Mouse (Mus musculus) urinary bladder, postnatal 4 days (tissue): ENCODE data around the gene Gm11096.

Experiments used
- DNase-seq, 2 experiments: peaks; one replicate each; pipeline ENCODE4 v3.0.0; 2021 to 2022; ENCODE audit warnings: low spot score in 2 of 2

Gene Gm11096

DNA sequence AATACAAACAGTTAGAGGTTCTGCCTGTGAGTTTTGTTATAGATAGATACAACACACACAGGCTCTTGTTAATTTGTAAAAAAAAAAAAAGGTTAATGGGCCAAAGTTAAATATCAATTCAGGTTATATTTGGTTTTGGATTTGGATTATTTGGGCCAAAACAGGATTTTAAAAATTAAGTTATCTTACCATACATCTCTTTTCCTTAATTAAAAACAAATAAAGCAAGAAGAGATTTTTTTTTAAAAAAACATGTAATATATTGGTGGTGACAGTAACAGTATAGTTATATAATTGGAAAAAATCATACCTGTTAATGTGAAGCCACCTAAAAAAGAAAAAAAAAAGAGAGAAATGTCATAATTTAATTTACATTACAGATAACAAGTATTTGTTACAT, at the start of gene Gm11096:
Gene Gm11096, plus strand, starts transcription at position 301 of the 400 bp plus-strand sequence.
- DNase-seq: no peak

DNA sequence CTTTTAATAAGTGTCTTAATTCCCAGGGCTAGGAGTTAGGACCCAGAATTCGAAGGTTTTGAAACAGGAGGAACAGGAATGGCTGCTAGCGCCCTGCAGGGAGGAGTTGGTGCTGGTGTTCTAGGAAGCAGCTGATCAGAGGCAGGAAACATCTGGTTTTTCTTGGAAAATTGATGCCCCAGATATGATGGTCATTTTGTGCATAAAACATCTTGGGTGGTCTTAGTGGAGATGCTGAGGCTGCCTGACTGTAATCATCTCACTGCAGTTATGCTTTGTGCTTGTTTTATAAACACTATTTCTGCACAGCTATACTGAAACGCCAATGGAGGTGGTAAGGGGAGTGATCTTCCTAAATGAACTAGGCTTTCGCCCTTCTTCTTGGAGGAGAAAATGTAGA, 48.5 kb upstream of the Gm11096 start:
- no peak for DNase-seq

DNA sequence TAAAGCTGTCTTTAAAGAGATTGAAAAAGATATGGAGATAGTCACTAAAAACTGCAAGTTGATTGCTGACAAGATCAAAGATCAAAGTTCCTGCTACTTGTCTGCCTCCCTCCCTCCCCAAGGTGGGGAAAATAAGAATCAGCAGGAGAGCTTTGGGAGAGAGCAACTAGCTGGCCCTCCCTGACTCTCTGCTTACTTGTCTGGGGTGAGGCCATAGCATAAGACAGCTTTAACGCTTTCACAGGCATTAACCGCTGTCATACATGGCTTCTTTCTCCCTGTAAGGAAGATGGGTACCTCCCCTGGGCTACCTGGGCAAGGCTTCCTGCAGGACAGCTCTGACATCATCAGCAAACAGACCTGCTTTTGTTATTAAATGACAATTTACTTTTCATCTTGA, 47.4 kb upstream of the Gm11096 start:
- DNase-seq: no peak

DNA sequence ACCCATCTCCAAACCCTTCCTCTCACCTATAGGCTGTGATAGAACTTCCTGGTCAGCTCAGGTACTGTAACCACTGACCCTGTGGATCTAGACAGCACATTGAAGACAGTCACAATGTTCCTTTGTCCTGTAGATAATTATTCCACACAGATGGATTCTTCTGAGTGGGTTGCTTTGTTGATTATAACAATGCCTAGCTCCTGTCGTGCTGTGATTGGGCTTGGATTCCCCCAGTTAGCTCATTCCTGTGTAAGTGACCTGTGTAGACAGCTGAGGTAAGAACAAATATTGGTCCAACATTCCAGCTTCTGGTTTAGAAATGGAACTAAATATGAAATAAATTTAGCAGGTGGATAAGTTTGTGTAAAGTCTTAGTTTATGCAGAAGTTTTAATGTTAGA, 44.1 kb upstream of the Gm11096 start:
- DNase-seq: no peak

DNA sequence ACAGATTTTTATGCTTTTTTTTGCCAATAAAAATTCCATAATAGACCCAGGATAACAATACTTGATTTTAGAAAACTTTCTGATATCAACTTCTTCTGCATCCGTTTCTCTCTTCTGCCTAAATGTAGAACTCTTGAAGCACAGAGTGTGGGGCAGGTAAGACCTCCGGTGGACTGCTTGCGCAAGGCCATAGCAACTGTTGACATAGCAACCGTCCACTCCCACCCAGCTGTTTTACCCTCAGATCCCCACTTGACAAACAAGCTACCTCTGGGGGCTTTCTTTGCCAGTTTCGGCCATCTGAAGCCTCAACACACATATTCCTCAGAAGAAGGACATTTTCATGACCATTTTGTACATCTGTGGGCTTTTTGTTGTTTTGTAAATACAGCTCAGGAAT, 41.2 kb upstream of the Gm11096 start:
- no peak for DNase-seq

DNA sequence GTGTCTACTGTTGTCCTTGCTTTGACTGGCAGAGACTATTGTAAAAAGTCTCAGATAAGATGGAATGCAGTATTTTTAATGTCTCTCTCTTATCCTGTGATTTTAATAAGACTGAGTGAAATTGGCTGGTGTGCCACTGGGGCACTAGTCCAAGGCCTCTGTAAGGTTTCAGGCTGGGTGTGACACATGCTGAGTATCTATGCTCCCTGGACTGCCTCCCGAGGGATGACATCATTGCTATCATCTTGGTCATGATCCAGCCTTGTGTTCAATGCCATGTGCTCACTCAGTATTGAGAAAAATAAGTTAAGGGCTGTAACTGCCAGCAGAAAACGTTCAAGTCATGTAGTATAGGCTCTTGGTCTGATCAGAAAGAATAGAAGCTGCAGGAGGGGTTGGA, 38.9 kb upstream of the Gm11096 start:
- peak; percentile 68 for DNase-seq

DNA sequence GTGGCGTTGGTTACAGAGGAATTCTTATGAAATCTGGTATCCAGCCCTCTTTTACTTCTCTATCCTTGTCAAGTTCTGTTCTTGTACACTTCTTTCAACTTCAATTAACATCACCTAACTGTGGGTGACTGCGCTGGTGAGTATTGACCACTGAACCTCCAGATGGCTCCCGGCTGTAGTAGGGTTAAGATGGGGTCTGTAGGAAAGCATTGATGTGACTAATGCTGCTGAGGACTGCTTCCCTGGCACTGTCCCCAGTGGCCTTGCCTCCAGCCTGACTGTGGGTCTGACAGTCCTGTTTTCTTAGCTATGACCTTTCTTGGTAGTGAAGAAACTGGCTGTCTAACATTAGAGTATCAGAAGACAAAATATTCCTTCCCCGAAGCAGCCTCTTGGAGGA, 38.4 kb upstream of the Gm11096 start:
- DNase-seq: no peak

DNA sequence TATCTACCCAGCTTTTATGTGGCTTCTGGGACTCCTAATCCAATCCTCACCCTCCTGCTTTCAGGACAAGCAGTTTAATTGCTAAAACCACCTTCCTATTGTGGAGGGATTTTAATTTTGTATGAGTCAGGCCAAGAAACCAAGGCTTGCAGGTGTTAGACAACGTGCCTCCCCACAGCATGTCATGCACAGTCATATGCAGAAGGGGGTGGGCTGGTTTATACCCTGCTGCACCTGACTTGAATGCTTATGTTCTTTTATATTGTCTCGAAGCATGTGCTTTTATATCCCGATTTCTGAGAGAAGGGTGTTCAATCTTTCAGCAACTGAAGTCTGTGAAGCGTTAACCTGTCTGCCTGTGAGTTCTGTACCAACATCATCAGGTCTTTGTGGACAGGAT, 37.3 kb upstream of the Gm11096 start:
- no peak for DNase-seq

DNA sequence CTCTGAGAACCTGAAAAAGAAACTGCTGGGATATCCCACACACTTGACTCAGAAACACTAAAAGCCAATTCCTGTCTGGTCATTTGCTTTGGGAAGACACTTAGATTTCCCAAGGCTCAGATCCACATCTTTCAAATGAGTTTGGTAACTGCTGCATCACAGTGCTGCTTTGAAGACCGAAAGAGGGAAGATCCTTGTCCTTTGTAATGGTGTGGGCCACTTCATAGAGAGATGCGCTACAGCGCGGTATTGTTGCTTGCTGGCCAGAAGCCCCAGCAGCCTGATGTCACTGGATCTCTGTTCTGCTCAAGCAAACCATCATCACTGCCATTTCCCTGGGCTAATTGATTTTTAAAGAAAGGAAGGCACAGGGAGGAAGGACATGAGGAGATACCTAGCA, 28.8 kb upstream of the Gm11096 start:
- no peak for DNase-seq

DNA sequence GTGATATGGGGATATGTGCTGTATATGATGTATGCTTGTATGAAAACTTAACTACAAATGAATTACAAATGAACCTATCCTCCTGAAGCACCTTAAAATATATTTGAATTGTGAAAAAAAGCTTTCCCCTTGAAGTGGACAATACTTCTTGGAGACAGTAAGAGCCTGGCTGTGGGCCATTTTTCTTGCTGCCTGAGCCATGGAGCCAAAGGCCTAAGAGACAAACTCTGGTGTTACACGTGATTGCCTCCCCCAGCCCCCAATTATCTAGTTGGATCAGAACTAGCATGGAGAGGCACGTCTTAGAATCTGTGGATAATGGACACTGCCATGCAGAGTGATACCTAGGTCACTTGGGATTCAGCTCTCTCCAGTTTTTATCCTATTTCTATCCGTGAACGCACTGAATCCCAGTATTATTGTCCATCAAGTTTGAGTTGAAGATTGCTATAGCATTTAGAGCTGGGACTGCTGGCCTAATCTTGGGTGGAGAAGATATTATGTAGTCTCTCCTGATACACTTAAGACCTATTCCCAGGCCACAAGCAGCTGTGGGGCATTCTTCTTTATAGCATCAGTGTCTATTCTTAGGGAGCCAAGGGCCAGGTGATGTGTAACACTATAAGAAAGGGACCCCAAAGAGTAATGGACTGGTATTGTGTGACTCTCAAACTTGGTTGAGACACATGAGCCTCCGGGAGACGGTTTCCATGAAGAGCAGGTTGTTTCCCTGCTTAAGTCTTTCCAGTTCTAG, 25.0 kb upstream of the Gm11096 start:
- DNase-seq: no peak

DNA sequence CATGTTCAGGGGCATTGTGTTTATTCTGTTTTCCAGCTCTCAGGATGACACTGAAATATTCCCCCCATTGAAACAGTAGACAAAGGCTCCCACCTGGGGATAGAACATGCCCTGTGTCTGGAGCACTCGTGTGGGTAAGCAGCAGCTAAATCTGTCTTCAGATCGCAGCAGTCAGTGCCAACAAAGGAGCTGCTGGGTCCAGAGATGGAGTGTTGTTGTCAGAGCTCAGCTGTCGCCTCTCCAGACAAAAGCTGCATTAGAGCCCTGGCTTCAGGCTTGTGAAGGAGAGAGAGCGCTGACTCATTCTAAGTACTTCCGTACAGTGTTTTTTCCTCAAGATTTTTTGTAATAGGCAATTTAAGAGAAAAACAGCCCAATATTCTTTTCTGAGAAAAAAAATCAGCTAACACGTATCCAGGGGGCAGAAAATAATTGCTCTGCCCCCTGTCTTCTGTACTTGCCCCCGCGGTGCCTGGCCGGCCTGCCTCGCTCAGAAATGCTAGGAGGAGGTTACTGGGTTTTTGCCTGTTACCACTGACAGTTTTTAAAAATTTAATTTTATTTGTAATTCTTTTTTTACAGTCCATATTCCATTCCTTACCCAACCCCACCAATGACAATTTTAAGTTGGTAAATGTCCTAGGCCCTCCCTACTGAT, 21.6 kb upstream of the Gm11096 start:
- DNase-seq: no peak

DNA sequence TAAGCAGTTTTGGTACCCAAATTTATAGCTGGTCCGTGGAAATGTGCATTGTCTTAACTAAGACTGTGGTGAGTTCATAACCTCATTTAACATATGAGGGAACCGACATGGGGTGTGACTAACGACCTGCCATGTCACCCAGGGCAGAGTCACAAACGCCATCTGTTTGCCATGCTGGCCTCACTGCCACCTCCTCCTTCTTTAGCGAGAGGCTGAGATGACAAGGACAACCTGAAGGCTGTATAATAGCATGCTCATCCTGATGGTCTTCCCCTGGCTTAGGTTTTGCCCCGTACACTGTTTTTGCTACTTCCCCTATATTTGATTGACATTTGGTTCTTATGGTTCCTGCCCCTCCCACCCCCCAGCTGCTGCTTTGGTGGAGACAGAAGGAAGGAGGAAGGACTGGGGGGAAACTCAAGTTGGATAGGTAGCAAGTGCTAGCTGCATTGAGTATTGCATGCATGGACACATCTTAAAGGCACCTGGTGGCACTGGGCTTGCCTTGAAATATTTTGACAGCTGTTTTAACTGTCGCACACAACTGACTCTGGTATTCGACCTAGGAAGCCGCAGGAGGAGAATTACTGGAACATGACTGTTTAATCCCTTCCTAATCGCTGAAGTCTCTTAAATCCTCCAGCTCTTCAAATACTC, 17.2 kb upstream of the Gm11096 start:
- no peak for DNase-seq

DNA sequence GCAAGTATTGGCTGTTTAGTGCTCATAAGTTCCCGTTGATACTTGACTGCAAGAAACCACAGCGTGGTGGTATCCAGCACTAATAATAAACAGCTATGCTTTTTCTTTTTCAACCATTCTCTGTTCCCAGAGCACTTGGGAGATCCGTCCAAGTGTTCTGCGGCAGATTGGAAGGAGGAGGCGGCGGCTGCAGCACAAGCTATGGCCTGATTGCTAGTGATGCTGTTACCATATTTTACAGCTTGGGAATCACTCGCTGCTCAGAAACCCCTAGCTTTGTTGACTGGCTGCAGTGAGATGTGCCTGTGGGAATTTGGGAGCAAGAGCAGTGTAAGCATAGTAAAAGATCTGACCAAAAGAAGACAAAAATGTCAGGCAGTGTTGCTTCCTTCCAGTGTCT, 14.3 kb upstream of the Gm11096 start:
- DNase-seq: no peak

DNA sequence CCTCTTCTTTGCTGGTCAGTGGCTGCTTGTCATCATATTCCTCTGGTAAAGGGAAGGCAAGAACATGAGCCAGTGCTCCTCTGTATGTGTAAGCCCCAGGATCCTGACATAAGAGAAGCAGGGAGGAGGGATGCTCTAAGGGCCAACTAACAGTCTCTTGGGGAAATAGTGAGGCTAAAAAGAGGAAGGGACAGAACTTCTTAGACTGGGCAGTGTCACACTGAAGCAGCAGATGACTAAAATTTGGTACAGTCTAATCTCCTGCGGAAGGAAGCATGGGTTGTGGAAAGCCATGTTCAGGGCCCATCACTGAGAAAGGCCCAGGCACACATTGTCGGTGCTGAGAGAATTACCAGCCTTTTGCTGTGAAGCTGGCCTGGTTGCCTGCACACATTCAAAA, 8.8 kb upstream of the Gm11096 start:
- no peak for DNase-seq

DNA sequence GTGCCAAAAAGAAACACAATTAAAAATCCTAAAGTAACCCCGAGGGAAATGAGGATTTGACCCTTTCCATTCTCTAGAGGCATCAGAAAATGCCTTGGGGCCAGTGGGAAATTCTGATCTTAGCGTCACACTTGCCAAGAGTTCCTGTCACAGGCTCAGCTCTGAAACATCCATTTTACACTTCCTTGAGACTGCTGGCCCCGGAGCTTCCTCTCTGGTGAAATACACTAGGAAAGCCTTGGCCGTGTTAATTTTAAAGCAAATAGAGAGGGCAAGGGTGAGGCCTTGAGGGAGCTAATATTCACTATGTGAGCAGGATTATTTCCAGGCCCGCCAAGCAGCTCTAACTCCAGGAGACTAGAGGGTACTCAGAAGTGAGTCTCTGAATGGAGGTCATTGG, 8.4 kb upstream of the Gm11096 start:
- DNase-seq: no peak

DNA sequence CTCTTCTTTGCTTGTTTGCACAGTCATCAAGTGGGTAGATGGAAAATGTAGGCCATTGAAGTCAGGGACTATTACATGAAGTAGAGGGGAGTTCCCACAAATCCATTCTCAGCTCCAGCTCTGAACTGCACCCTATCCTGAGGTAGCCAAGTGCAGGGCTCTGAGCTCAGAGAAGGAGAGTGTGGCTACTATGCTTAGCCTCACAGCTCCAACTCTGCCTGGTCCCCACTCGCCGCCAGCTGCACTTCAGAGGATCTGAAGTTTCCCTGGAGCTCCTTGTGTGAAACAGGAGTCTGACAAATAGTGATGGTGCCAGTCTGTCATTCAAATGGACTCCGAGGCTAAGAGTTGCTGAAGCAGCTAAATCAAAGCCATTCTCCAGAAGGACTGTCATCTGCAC, 13.7 kb downstream of the Gm11096 start:
- DNase-seq: no peak

DNA sequence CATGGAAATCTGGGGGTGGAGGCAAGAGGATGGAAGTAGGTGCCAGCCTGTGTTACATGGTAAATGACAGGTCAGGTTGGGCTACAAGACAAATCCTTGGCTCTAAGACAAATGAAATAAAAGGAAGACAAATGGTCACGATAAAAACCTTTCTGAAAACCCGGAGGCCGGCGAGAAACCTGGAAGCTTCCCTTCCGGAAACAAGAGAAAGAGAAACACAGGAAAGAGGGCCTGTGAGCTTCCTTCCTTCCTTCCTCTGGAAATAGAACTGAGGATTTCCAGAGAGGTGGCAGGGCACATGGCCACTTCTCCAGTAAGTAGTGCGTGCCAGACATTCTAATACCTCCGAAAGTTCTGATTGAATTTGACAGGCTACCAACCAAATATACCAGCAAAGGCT, 14.4 kb downstream of the Gm11096 start:
- no peak for DNase-seq

DNA sequence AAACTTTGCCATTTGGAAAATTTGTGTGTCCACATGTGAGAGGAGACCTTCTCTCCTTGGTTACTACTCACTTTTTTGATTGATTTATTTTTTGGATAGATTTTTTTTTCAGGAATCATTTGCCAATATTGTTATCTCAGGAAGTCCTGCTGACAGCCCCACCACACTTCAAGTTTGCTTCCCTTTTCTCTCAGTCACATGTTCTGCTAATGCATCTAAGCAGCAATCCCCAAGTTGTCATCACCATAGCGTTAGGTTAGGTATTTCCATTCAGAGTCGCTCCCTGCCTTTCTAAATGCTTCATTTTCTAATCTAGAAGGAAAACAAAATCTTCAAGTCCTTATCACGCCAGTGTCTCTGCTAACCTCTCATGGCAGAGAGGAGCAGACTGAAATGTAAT, 17.8 kb downstream of the Gm11096 start:
- no peak for DNase-seq

DNA sequence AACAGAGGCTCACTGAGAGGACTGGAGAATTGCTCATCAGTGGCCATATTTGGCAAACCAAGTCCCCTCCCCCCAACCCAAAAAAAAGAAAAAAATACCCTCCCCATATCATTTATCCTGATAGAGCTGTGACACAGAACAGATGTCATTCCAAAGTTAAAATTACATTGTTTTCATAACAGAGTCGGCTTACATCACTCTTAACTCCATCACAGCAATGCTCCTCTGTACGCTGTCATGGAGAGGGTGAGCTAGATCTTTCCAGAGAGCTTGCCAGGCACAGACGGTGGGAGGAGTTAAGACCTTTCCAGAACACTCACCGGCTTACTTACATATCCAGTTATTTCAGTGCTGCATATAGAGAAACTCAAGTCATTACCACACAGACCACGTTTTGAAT, 27.4 kb downstream of the Gm11096 start:
- DNase-seq: no peak

DNA sequence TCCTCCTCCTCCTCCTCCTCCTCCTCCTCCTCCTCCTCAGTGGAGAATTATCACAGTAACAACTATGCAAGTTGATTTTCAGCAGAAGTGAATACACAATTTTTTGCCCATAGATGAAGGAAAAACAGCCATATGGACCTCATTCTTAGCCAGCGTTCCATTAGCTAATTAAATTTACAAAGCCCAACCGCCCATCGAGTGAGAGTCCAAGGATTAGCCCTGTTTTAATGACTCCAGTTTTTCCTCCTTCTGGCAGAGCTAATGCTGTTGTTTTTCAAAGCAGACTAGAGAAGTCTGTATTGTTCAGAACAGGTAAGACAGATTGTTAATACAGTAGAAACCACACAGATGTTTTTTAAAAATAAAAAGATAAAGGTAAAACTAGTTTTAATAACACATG, 31.8 kb downstream of the Gm11096 start:
- DNase-seq: no peak

DNA sequence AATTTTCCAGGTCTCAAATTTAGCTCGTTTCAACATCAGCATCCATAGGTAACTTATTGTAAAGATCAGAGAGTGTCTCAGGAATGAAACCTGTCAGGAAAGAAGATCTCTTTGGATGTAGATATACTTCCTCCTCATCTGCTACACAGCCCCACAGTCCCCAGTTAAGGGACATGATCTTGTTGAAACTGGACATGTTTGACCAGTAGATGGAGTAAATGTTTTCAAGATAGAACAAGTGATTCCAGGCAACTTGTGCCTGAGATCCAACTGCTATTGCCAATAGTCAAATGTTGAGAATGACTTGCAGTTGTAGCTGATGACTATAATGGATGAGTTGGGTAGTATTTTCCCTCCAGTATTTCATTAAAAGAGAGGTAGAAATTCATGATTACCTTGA, 35.9 kb downstream of the Gm11096 start:
- DNase-seq: no peak

DNA sequence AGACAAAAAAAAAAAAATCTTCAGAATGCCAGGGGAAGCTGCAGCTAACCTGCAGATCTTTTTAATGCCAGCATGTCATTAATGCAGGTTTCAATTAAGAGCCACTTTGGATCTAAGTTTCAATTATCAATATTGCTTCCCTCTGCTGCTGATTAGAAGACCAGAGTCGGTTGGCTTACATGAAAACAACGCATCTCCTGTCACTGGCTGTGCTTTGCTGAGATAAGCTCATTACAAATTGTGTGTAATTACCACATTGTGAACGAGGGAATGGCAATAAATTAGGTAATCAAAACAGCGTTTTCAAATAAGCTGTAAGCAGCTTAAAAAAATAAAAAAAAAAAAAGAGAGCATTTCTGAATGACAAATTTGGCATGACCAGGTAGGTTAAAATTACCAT, 38.2 kb downstream of the Gm11096 start:
- no peak for DNase-seq
